Mouse (Mus musculus) forebrain, embryonic 11.5 days (tissue): ENCODE measurements around the gene Hs6st1. TPM values are rescaled to one million over a fixed set of nuclear protein-coding genes. Genes with fewer than 3 reads are reported as not detected.

Source experiments
- ATAC-seq: fragments of 200-750 bp; cut with Nextera tagmentation; replicated peaks from 2 replicates; pipeline ENCODE4 v1.8.0; 2017; ENCODE audit warnings: moderate TSS enrichment; ENCODE audit not compliant: low FRiP score
- DNase-seq: peaks from one replicate; pipeline ENCODE4 v3.0.0-alpha.2; 2017; ENCODE audit warnings: low spot score
- H3K27ac ChIP-seq: fragments of 300-500 bp; sonication (generic); 2 replicates; pipeline ENCODE4 v1.5.1; 2014; ENCODE audit warnings: low read depth, low read length
- H3K27me3 ChIP-seq: fragments of 300-500 bp; sonication (generic); 2 replicates; pipeline ENCODE4 v1.6.1; 2014; ENCODE audit warnings: mild to moderate bottlenecking, low read length, mixed read lengths; ENCODE audit not compliant: control insufficient read depth, insufficient read depth
- H3K36me3 ChIP-seq: fragments of 300-500 bp; sonication (generic); 2 replicates; pipeline ENCODE4 v1.6.1; 2014; ENCODE audit warnings: mild to moderate bottlenecking, low read length, moderate library complexity, mixed read lengths; ENCODE audit not compliant: control insufficient read depth, insufficient read depth
- H3K4me1 ChIP-seq: fragments of 300-500 bp; sonication (generic); replicated peaks from 2 replicates; pipeline ENCODE4 v1.6.1; 2014; ENCODE audit warnings: low read length, mixed read lengths; ENCODE audit not compliant: control insufficient read depth, insufficient read depth
- H3K4me2 ChIP-seq: fragments of 300-500 bp; sonication (generic); 2 replicates; pipeline ENCODE4 v1.6.1; 2014; ENCODE audit warnings: low read depth, mild to moderate bottlenecking, low read length, moderate library complexity, mixed read lengths; ENCODE audit not compliant: severe bottlenecking
- H3K4me3 ChIP-seq: fragments of 300-500 bp; sonication (generic); 2 replicates; pipeline ENCODE4 v1.5.1; 2014; ENCODE audit warnings: low read depth, low read length
- H3K9ac ChIP-seq: fragments of 300-500 bp; sonication (generic); 2 replicates; pipeline ENCODE4 v1.6.1; 2014; ENCODE audit warnings: low read length
- H3K9me3 ChIP-seq: fragments of 300-500 bp; sonication (generic); 2 replicates; pipeline ENCODE4 v1.6.1; 2016; ENCODE audit warnings: low read length, mixed read lengths; ENCODE audit not compliant: control insufficient read depth
- WGBS: fragments of 180-500 bp; shearing (Covaris S2); extraction: QIAGEN DNeasy Blood & Tissue Kit; methylation state at CpG from one replicate; pipeline ENCODE4 v1.1.7; 2014; 5-methylcytosine and 5-hydroxymethylcytosine counted together
- polyA plus RNA-seq: library from polyadenylated mRNA; unstranded; fragments of >200 nt; fragmentation: Nextera tagmentation; extraction: Ambion mirVana; gene quantifications from 2 replicates; pipeline ENCODE4 v1.2.1, GENCODE M21; 2014

The Hs6st1 gene
- polyA plus RNA-seq, 1 experiment from 2014 or later = 14.9 TPM

DNA sequence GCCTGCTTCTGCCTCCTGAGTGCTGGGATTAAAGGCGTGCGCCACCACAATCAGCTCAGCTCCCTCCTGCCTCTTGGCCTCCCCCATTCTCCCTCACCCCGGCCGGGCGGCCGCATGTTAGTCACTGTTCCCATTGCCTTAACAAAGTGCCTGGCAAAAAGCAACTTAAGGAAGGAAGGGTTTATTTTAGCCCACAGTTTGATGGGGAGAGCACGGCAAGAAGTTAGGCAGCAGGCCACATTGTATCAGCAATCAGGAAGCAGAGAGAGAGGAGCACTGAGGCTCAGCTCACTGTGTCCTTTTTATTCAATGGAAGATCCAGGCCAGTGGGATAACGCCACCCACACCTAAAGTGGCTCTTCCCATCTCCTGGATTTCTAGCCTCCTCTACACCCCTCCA lies 61.7 kb downstream of the Hs6st1 start:
- Histone ChIP-seq H3K4me1 (no peaks in the 10 kb centered on the region), H3K4me3 (no peak overlapping the region), H3K9me3 (no peaks in the 10 kb centered on the region), H3K9ac (no peak overlapping the region), H3K4me2 (no peak overlapping the region), H3K27ac (no peak overlapping the region), H3K36me3 (no peaks in the 10 kb centered on the region), H3K27me3 (no peaks in the 10 kb centered on the region)
- DNase-seq = no peak
- WGBS = 96% methylated on average over 8 of the region's 8 CpGs
- ATAC-seq = no peak

DNA sequence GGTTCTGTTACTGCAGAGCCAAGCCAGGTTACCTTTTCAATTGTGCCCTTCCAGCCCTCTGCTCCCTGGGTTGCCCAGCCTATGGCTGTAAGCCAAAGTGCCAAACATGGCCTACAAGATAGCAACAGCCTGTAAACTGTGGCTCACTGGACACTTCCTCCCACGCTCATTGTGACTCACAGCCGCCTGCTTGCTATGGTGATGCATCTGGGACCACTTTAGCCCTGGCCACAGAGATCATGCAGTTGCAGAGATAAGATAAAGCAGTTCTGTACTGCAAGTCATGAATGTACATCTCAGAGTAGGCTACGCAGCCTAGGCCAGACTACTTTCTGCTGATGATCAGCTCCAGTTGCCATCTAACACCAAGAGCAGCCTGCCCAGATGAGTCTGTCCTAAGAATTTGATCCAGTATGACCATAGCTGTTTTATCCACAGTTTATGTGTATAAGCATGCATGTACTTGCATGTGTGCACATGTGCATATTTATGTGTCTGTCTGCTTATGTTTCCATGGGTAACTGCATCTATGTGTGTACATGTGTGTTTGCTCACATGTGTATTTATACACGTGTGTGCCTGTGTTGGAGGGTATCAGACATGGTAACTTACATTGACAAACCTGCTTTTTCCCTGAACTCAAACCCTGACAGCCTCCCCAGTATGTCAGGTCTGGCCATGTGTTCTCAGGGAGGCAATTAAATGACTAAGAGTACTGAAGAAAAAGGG lies 62.3 kb downstream of the Hs6st1 start:
- Histone ChIP-seq H3K36me3 (no peaks in the 10 kb centered on the region), H3K4me1 (no peaks in the 10 kb centered on the region), H3K9me3 (no peaks in the 10 kb centered on the region), H3K27ac (no peak overlapping the region), H3K27me3 (no peaks in the 10 kb centered on the region), H3K9ac (no peak overlapping the region), H3K4me2 (no peak overlapping the region), H3K4me3 (no peak overlapping the region)
- ATAC-seq (no peak), DNase-seq (no peak)
- WGBS = 93% methylated on average over 4 of the region's 4 CpGs

DNA sequence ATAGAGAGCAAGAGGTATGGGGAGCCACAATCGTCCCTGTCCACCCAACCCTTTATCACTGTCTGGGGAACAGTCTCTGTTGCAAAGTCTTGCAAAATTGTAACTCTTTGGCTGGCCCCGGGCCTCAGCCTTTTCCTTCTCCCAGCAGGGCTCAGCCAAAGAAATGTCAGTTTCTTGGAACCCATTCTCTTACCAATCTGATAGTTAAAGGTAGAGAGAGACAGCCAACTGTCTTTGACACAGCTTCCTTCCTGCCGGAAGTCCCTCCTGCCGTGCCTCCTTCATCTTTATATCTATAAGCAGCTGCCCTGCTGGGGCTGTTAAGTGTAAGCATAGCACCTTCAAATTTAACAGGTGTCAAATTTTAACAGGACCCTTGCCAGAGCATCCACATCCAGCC lies 63.0 kb downstream of the Hs6st1 start:
- ATAC-seq = no peak
- no peaks in the 10 kb centered on the region for H3K9me3 ChIP-seq
- H3K4me2 ChIP-seq = no peak overlapping the region
- no peak overlapping the region for H3K4me3 ChIP-seq
- DNase-seq = no peak
- H3K9ac ChIP-seq = no peak overlapping the region
- 65% methylated on average over 4 of the region's 4 CpGs for WGBS
- H3K27ac ChIP-seq = no peak overlapping the region
- no peaks in the 10 kb centered on the region for H3K4me1 ChIP-seq
- H3K36me3 ChIP-seq = no peaks in the 10 kb centered on the region
- H3K27me3 ChIP-seq = no peaks in the 10 kb centered on the region

DNA sequence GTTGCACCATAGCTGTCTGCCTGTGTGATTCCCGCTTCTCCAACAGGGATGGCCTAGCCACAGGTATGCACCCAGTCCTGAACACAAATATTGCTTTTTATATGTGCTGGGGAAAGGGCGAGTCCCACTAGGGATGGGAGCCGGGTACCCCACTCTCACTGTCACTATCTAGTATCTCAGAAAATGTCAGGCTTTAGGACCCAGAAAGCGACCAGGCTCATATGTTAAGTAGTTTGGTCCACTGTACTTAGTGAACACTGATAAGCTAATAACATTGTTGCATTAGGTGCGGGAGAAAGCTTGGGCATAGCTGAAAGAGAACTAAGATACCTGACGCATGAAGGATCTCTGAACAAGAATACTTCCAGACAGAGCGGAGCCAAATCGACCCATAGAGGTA lies 63.6 kb downstream of the Hs6st1 start:
- DNase-seq (no peak), ATAC-seq (no peak)
- Histone ChIP-seq H3K9me3 (no peaks in the 10 kb centered on the region), H3K9ac (no peak overlapping the region), H3K4me2 (no peak overlapping the region), H3K4me1 (no peaks in the 10 kb centered on the region), H3K36me3 (no peaks in the 10 kb centered on the region), H3K4me3 (no peak overlapping the region), H3K27ac (no peak overlapping the region), H3K27me3 (no peaks in the 10 kb centered on the region)
- WGBS = 77% methylated on average over 8 of the region's 8 CpGs

DNA sequence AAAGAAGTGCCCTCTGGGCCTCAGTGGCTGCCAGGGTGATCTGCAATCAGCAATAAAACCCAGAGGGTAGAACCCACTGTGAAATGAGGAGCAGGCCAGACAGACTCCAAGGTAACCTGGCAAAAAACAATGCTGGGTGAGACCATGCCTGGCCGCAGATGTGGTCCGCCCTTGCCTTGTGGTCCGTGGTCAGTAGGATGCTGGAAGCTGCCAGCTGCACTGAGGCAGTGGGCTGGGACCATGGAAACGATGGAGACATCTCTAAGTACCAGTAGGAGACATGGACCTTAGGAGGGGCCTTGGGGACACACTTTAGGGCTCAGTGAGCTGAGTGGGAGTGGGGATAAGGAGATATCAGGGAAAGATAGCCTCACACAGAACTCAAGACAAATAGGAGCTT lies 64.0 kb downstream of the Hs6st1 start:
- Histone ChIP-seq H3K27ac (no peak overlapping the region), H3K9me3 (no peaks in the 10 kb centered on the region), H3K27me3 (no peaks in the 10 kb centered on the region), H3K9ac (no peak overlapping the region), H3K36me3 (no peaks in the 10 kb centered on the region), H3K4me1 (no peaks in the 10 kb centered on the region), H3K4me3 (no peak overlapping the region), H3K4me2 (no peak overlapping the region)
- ATAC-seq = no peak
- 72% methylated on average over 4 of the region's 4 CpGs for WGBS
- DNase-seq = no peak

DNA sequence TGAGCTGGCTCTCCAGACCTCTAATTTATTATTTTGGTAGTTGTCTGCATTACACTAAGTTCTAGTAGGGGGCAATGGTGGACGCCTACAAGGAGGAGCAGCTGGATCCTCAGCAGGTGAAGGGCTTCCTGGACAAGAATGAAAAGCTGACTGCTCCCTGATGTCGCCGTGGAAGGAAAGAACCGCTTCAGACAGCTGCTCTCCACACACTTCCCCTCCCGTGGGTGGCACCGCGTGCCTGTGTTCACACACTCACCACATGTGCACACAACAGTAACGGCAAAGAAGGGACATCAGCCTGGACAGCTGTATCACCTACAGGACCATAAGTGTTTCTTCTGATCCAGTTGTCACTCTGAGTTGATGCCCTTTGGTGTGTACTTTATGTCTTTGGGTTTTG lies 64.8 kb downstream of the Hs6st1 start:
- Histone ChIP-seq H3K36me3 (no peaks in the 10 kb centered on the region), H3K27ac (no peak overlapping the region), H3K4me2 (no peak overlapping the region), H3K9ac (no peak overlapping the region), H3K4me3 (no peak overlapping the region), H3K4me1 (no peaks in the 10 kb centered on the region), H3K27me3 (no peaks in the 10 kb centered on the region), H3K9me3 (no peaks in the 10 kb centered on the region)
- no peak for DNase-seq
- 82% methylated on average over 8 of the region's 8 CpGs for WGBS
- no peak for ATAC-seq

DNA sequence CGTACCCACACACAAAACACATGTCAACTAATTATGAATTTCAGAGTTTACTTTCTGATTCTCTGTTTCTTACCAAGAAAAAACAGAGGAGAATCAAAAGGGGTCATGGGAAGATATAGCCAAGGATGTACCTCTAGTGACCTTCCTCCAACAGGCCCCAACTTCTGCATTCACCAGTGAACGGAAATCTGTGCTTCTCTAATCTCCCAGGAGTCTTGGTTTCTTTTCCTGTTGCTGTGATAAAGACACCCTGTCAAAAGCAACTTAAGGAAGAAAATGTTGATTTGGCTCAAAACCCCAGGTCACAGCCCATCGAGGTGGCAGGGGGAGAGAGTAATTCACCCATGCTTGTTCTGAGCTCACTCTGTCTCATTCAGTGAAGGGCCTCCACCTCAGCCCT lies 65.4 kb downstream of the Hs6st1 start:
- 87% methylated on average over 3 of the region's 3 CpGs for WGBS
- Histone ChIP-seq H3K4me3 (no peak overlapping the region), H3K27me3 (no peaks in the 10 kb centered on the region), H3K27ac (no peak overlapping the region), H3K4me2 (no peak overlapping the region), H3K36me3 (no peaks in the 10 kb centered on the region), H3K4me1 (no peaks in the 10 kb centered on the region), H3K9ac (no peak overlapping the region), H3K9me3 (no peaks in the 10 kb centered on the region)
- ATAC-seq = no peak
- no peak for DNase-seq

DNA sequence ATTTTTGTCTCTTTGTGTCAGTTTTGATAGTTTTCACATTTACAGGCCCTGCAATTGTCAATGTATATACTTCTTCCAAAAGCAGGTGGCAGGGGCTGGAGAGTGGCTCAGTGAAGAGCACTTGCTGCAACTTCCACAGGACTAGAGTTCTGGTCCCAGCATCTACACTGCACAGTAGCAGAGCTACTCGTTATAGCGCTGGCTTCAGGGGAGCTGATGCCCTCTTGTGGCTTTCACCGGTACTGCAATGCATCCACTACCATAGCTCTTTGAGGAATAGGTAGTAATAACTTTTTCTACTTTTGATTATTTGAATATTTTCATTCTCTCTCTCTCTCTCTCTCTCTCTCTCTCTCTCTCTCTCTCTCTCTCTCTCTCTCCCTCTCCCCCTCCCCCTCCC lies 66.4 kb downstream of the Hs6st1 start:
- Histone ChIP-seq H3K4me3 (no peak overlapping the region), H3K4me1 (no peaks in the 10 kb centered on the region), H3K9ac (no peak overlapping the region), H3K4me2 (no peak overlapping the region), H3K9me3 (no peaks in the 10 kb centered on the region), H3K27me3 (no peaks in the 10 kb centered on the region), H3K36me3 (no peaks in the 10 kb centered on the region), H3K27ac (no peak overlapping the region)
- ATAC-seq (peak; percentile 65), DNase-seq (peak; percentile 85)
- 0% methylated on average over 3 of the region's 3 CpGs for WGBS

DNA sequence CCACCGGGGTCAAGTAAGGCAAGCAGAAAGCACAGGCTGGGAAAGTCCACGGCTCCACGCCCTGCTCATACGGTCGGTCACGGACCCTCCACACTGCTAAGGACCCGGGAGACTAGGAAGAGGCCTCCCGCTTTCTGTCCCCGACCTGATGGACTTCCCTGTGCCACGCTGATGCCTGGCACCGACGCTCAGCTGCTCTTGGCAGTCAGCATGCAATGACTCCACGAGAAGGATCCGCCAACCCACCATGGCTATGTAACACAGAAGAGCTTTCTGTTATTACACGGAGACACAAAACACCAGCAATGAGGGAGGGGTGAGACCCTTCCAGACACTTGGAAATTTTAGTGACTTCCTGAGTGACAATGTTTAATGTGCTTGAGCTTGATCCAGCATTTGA lies 72.1 kb downstream of the Hs6st1 start:
- no peak overlapping the region for H3K9ac ChIP-seq
- ATAC-seq (no peak), DNase-seq (no peak)
- no peaks in the 10 kb centered on the region for H3K4me1 ChIP-seq
- H3K36me3 ChIP-seq = peaks cover 7% of the 10 kb centered on the region; the same call in 1 of the 2 replicates
- H3K27ac ChIP-seq = no peak overlapping the region
- no peaks in the 10 kb centered on the region for H3K9me3 ChIP-seq
- no peak overlapping the region for H3K4me3 ChIP-seq
- H3K27me3 ChIP-seq = no peaks in the 10 kb centered on the region
- WGBS = 95% methylated on average over 15 of the region's 15 CpGs
- H3K4me2 ChIP-seq = no peak overlapping the region
